Mouse (Mus musculus) kidney, embryonic 15.5 days (tissue): ENCODE measurements around the gene Slc35g1. TPM values are rescaled to one million over a fixed set of nuclear protein-coding genes. Genes with fewer than 3 reads are reported as not detected.

Experiments used
- ATAC-seq: fragments of 200-750 bp; cut with Nextera tagmentation; replicated peaks from 2 replicates; pipeline ENCODE4 v1.8.0; 2017; ENCODE audit warnings: moderate TSS enrichment; ENCODE audit not compliant: low FRiP score
- H3K27ac ChIP-seq: fragments of 300-500 bp; sonication (generic); 2 replicates; pipeline ENCODE4 v1.5.1; 2015; ENCODE audit warnings: mild to moderate bottlenecking, inconsistent platforms
- H3K27me3 ChIP-seq: fragments of 300-500 bp; sonication (generic); 2 replicates; pipeline ENCODE4 v1.6.1; 2015; ENCODE audit warnings: inconsistent platforms
- H3K36me3 ChIP-seq: fragments of 300-500 bp; sonication (generic); 2 replicates; pipeline ENCODE4 v1.6.1; 2015; ENCODE audit warnings: inconsistent platforms
- H3K4me1 ChIP-seq: fragments of 300-500 bp; sonication (generic); 2 replicates; pipeline ENCODE4 v1.6.1; 2015; ENCODE audit warnings: inconsistent platforms
- H3K4me2 ChIP-seq: fragments of 300-500 bp; sonication (generic); 2 replicates; pipeline ENCODE4 v1.6.1; 2015; ENCODE audit warnings: moderate library complexity, mild to moderate bottlenecking, inconsistent platforms
- H3K4me3 ChIP-seq: fragments of 300-500 bp; sonication (generic); replicated peaks from 2 replicates; pipeline ENCODE4 v1.5.1; 2015; ENCODE audit warnings: mild to moderate bottlenecking, inconsistent platforms
- H3K9ac ChIP-seq: fragments of 300-500 bp; sonication (generic); 2 replicates; pipeline ENCODE4 v1.6.1; 2015; ENCODE audit warnings: mild to moderate bottlenecking, inconsistent platforms
- H3K9me3 ChIP-seq: fragments of 300-500 bp; sonication (generic); replicated peaks from 2 replicates; pipeline ENCODE4 v1.6.1; 2016; ENCODE audit warnings: inconsistent platforms
- WGBS: fragments of 180-500 bp; shearing (Covaris S2); methylation state at CpG from one replicate; pipeline ENCODE4 v1.1.7; 2015; ENCODE audit warnings: mixed read lengths; 5-methylcytosine and 5-hydroxymethylcytosine counted together
- polyA plus RNA-seq: library from polyadenylated mRNA; unstranded; fragments of >200 nt; fragmentation: Nextera tagmentation; extraction: Ambion mirVana; gene quantifications from 2 replicates; pipeline ENCODE4 v1.2.1, GENCODE M21; 2015

The Slc35g1 gene
- polyA plus RNA-seq, 1 experiment from 2014 or later, result 6.6 TPM

DNA sequence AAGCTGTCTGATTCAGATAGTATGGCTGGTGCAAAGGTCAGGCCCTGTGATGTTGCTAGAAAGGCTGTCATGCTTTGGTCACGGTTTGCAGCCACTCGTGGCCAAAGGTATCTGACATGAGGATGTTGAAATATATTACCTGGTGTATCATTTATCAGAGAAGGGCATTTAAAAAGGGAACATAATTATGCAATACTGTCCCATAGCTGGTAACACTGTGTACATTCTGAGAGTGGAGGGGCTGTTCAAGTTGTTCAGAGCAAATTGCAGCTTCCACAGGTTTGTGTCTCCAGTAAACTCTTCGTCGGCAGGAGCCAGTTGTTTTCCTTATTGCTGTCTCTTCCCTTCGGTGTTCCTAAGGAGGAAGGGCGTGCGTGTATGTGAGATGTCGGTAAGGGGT, 3.2 kb downstream of the Slc35g1 start:
- H3K36me3 ChIP-seq, result peaks cover 6% of the 10 kb centered on the region
- H3K4me1 ChIP-seq, result peaks cover 14% of the 10 kb centered on the region; the same call in 1 of the 2 replicates
- no peak overlapping the region for H3K27ac ChIP-seq
- H3K9ac ChIP-seq, result no peak overlapping the region
- ATAC-seq, result no peak
- no peaks in the 10 kb centered on the region for H3K9me3 ChIP-seq
- no peaks in the 10 kb centered on the region for H3K27me3 ChIP-seq
- 73% methylated on average over 8 of the region's 8 CpGs for WGBS
- H3K4me3 ChIP-seq, result no peak overlapping the region
- H3K4me2 ChIP-seq, result no peak overlapping the region

DNA sequence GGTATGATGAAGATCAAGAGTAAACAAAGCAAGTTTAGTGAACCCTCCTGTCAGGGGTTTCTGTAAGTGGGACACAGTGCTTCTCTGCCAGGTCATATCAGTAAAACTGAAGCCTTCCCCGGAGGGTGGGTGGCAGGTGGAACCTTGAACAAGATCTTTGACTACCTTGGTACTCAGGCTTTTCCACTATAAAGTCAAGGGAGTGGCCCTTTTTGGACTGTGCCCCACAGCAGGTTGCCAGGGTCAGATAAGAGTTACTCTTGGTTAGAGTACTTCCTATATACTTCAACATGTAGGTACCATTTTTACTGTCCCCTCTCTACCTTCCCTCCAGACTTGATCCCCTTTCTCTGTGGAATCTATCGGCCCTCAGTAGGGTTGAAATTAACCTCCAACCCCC, 5.1 kb downstream of the Slc35g1 start:
- ATAC-seq, result no peak
- WGBS, result 83% methylated on average over 2 of the region's 2 CpGs

DNA sequence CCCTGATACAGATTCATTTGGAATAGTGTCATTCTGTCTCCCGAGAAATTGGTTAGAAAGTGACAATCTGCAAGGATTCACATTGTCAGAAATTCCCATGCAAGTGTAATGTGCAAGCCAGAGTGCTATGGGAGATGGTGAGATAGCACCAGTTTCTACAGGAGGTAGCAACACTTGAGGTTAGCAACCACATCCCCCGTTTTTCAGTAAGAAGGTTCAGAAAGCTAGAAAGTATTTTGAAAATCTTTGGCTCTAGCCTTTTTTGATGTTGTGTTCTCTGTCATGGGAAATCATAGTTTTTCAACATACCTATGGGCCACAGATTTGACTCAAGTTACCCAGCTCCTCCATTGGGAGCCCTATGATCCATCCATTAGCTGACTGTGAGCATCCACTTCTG, 5.6 kb downstream of the Slc35g1 start:
- 86% methylated on average over 2 of the region's 2 CpGs for WGBS
- no peak overlapping the region for H3K4me2 ChIP-seq
- no peaks in the 10 kb centered on the region for H3K9me3 ChIP-seq
- no peak overlapping the region for H3K9ac ChIP-seq
- H3K4me3 ChIP-seq, result no peak overlapping the region
- no peak for ATAC-seq
- H3K4me1 ChIP-seq, result peaks cover 7% of the 10 kb centered on the region; the same call in 1 of the 2 replicates
- H3K27me3 ChIP-seq, result no peaks in the 10 kb centered on the region
- peaks cover 6% of the 10 kb centered on the region for H3K36me3 ChIP-seq
- H3K27ac ChIP-seq, result no peak overlapping the region

More for the DNA sequence above, 5.1 kb downstream of the Slc35g1 start:
- H3K9ac ChIP-seq, result no peak overlapping the region
- H3K4me1 ChIP-seq, result peaks cover 11% of the 10 kb centered on the region; the same call in 1 of the 2 replicates
- H3K4me3 ChIP-seq, result no peak overlapping the region
- H3K27ac ChIP-seq, result no peak overlapping the region
- H3K4me2 ChIP-seq, result no peak overlapping the region
- H3K36me3 ChIP-seq, result peaks cover 6% of the 10 kb centered on the region
- no peaks in the 10 kb centered on the region for H3K27me3 ChIP-seq
- no peaks in the 10 kb centered on the region for H3K9me3 ChIP-seq

DNA sequence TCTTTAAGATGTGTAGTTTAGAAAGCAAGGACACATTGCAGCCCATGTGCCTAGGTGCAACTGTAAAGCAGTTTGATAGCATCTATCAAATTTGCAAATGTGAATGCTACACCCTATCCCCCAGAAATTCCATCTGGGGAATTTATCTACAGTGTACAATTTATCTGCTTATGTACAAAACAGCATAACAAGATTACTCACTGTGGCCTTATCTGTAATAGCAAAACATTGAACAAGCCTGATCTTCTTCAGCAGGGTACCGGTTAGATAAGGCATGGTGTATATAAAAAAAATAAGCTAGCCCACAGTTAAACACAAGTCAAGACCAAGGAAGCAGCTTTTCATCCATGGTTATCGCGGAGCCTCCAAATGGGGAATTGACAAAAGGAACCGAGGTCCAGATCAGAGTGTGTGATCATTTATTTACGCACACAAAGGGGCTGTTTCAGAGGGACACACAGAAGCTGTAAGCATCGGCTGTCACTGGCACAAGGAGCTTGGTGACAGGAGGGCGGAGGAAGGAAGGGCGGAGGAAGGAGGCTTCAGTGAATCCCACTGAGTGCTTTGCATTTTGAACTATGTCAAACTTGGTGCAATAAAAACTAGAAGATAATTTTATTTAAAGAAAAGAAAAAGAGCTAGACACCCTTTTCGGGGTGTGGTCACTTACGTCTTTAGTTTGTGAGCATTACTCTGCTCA, 14.7 kb downstream of the Slc35g1 start:
- Histone ChIP-seq H3K27ac (no peak overlapping the region), H3K9me3 (no peaks in the 10 kb centered on the region), H3K9ac (no peak overlapping the region), H3K27me3 (no peaks in the 10 kb centered on the region), H3K4me2 (no peak overlapping the region), H3K4me1 (no peaks in the 10 kb centered on the region), H3K36me3 (no peaks in the 10 kb centered on the region), H3K4me3 (no peak overlapping the region)
- no peak for ATAC-seq
- 87% methylated on average over 10 of the region's 10 CpGs for WGBS

DNA sequence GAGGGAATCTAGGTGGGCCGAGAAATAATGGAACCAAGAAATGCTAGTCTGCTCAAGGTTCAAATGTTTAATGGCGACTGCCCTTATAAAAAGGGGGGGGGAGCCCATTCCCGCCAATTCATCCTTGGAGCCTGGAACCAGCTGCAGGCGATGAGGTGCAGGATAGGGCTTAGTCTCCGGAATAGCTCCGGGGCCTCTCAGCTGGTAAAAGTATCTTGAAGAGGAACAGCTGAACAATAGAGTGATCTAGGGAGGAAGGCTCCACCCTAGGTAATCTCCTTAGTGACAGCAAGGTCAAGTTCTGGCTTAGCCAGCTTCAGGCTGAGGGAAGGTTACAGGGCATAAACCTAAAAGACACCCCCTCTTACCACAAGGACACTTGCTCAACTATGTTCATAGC, 18.1 kb downstream of the Slc35g1 start:
- 88% methylated on average over 6 of the region's 6 CpGs for WGBS
- Histone ChIP-seq H3K4me2 (no peak overlapping the region), H3K4me3 (no peak overlapping the region), H3K9ac (no peak overlapping the region), H3K4me1 (no peaks in the 10 kb centered on the region), H3K36me3 (no peaks in the 10 kb centered on the region), H3K9me3 (no peaks in the 10 kb centered on the region), H3K27ac (no peak overlapping the region), H3K27me3 (no peaks in the 10 kb centered on the region)
- no peak for ATAC-seq

DNA sequence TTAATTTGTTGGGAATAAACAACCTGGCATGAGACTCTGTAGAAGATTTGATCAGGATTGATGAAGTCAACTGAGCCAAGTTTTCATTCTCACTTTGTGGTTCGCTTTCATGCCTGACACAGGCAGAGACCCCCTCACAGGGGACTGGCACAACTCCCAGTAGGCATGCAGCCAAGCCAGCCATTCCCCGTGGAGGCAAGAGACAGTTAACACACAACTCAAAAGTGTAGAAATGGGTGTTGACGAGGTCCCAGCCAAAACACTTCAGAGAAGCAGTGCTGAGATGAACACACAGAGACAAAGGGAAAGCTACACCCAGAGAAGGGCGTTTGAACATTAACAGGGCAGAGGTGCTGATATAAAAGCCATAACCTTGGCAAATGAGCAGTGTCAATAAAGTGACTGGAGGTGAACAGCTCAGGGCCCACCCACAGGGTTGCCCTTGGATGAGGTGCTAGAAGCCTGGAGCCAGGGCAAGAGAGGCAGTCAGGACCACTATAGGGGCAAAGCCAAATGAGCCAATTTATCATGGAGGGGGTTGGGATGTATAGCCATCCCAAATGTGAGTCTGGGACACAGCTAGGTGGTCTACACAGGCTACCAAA, 23.1 kb downstream of the Slc35g1 start:
- Histone ChIP-seq H3K9ac (no peak overlapping the region), H3K4me3 (no peak overlapping the region), H3K4me1 (no peaks in the 10 kb centered on the region), H3K9me3 (no peaks in the 10 kb centered on the region), H3K27ac (no peak overlapping the region), H3K36me3 (no peaks in the 10 kb centered on the region), H3K4me2 (no peak overlapping the region), H3K27me3 (no peaks in the 10 kb centered on the region)
- 61% methylated on average over 4 of the region's 4 CpGs for WGBS
- ATAC-seq, result no peak

DNA sequence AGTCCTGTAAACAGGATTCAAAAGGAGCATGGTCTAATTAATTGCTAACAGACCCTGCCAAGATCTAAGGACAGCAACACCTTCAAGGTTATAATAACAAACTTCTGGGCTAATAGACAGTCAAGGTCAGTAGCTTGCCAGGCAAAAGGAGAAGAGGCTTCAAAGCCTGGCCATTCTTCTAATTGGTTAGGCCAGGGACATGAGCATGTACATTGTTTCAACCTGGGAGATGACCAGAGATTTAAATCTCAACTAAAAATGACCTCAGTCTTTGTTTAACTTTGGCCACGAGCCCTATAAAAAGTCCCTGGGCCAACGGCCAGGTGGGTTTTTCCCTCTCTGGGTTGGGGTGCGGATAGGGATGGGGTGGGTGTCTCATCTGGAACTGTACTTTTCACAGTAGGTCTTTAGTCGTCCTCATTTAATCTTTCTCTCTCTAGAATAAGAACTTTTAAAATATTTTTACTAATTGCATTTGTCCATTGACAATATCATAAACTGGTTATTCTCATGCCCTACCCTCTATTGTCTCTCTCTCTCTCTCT, 25.0 kb downstream of the Slc35g1 start:
- Histone ChIP-seq H3K4me3 (no peak overlapping the region), H3K27me3 (no peaks in the 10 kb centered on the region), H3K9me3 (no peaks in the 10 kb centered on the region), H3K36me3 (no peaks in the 10 kb centered on the region), H3K4me2 (no peak overlapping the region), H3K4me1 (no peaks in the 10 kb centered on the region), H3K9ac (no peak overlapping the region), H3K27ac (no peak overlapping the region)
- no peak for ATAC-seq
- WGBS, result 59% methylated on average over 4 of the region's 4 CpGs

DNA sequence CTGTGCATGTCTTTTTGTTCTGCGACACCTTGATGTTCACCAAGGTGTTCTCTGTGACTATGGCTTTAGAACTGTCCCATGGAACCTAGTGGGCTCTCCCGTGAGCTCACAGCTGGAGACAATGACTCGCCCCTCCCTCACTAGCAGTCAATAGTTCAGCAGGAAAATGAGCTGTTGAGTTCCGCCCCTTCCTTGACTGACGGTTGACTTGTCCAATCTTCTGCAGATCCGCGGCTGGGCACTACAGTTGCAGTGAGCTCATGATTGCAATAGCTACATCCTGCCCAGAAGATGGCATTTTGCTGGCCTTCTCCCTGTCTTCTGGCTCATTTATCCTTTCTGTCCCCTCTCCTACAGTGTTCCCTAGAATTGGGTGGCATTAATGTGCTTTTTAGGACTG, 25.7 kb downstream of the Slc35g1 start:
- WGBS, result 64% methylated on average over 7 of the region's 7 CpGs
- no peak for ATAC-seq

DNA sequence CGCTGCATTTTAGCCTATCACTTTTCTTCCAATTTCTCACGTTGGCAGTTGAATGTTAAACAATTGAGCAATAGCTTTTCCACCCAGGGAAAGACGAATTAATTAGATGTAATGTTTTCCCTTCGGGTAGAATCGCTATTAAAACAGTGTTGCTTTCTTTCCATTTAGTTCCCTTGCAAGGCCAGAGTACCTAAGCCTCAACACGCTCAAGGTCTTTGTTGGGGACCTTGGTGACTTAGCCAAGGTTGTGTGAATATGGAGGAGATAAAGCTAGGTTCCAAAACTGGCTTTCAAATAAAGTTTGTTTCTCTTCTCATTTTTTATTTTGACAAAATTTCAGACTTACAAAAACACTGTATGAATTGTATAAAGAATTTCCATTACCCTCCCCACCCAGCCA, 27.1 kb downstream of the Slc35g1 start:
- Histone ChIP-seq H3K4me2 (no peak overlapping the region), H3K9ac (no peak overlapping the region), H3K4me1 (no peaks in the 10 kb centered on the region), H3K27ac (no peak overlapping the region), H3K9me3 (no peaks in the 10 kb centered on the region), H3K27me3 (no peaks in the 10 kb centered on the region), H3K4me3 (no peak overlapping the region), H3K36me3 (no peaks in the 10 kb centered on the region)
- no peak for ATAC-seq
- WGBS, result 51% methylated on average over 6 of the region's 6 CpGs

More for the DNA sequence above, 25.7 kb downstream of the Slc35g1 start:
- Histone ChIP-seq H3K9ac (no peak overlapping the region), H3K9me3 (no peaks in the 10 kb centered on the region), H3K4me1 (no peaks in the 10 kb centered on the region), H3K4me2 (no peak overlapping the region), H3K36me3 (no peaks in the 10 kb centered on the region), H3K4me3 (no peak overlapping the region), H3K27ac (no peak overlapping the region), H3K27me3 (no peaks in the 10 kb centered on the region)

DNA sequence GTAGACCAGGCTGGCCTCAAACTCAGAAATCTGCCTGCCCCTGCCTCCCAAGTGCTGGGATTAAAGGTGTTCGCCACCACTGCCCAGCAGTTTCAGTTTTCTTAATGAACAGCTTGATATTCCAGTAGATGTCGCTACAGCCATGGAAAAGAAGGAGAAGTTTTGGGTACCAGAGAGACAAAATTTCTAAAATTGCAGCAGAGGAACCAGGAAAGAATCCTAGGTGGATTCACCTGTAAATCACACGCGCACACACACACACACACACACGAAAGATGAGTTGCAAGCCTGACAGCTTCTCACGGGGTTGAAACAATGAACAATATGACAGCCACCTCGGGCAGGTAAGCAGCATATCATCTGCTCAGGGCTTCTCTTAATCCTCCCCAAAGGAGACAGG, 28.1 kb downstream of the Slc35g1 start:
- no peak overlapping the region for H3K4me2 ChIP-seq
- 39% methylated on average over 7 of the region's 7 CpGs for WGBS

DNA sequence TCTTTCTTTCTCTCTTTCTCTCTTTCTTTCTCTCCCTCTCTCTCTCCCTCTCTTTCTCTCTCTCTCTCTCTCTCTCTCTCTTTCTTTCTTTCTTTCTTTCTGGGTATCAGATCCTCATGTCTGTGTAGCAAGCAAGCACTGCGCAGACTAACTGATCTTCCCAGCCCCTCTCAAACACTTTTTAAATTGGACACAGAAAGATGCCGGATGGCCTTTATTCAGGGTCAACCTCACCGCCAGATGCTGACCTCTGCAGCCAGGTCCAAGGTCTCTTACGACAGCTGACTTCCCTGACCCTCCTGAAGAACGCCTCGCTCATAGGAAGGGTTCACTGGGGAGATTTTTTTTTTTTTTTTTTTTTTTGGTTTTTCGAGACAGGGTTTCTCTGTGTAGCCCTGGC, 28.8 kb downstream of the Slc35g1 start:
- ATAC-seq, result no peak
- H3K36me3 ChIP-seq, result no peaks in the 10 kb centered on the region

More for the DNA sequence above, 28.1 kb downstream of the Slc35g1 start:
- no peak overlapping the region for H3K27ac ChIP-seq
- H3K9ac ChIP-seq, result no peak overlapping the region
- no peaks in the 10 kb centered on the region for H3K9me3 ChIP-seq
- ATAC-seq, result no peak
- no peaks in the 10 kb centered on the region for H3K4me1 ChIP-seq
- H3K36me3 ChIP-seq, result no peaks in the 10 kb centered on the region
- H3K4me3 ChIP-seq, result no peak overlapping the region
- no peaks in the 10 kb centered on the region for H3K27me3 ChIP-seq

DNA sequence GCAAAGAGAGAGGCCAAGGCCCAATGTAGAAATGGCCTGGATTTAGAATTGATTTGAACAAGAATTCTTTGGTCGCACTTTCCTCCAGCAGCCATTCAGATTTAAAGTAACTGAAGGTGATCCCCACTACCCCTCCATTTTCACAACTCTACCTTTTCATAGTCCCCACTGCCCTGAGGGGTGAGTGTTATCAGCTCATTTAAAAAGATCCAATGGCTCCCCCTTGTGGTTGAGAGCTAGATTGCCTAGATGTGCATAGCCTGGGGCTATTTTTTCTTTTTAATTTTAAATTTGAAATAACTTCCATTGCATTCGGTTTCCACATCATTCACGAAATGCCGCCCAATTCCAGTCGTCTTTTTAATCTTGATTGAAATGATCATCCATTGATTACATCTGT, 33.5 kb downstream of the Slc35g1 start:
- Histone ChIP-seq H3K36me3 (no peaks in the 10 kb centered on the region), H3K4me3 (no peak overlapping the region), H3K4me2 (no peak overlapping the region), H3K27me3 (no peaks in the 10 kb centered on the region; the same call in 1 of the 2 replicates), H3K27ac (no peak overlapping the region), H3K4me1 (no peaks in the 10 kb centered on the region), H3K9me3 (no peaks in the 10 kb centered on the region), H3K9ac (no peak overlapping the region)
- ATAC-seq, result no peak
- 50% methylated on average over 5 of the region's 5 CpGs for WGBS

More for the DNA sequence above, 28.8 kb downstream of the Slc35g1 start:
- Histone ChIP-seq H3K27me3 (no peaks in the 10 kb centered on the region), H3K4me1 (no peaks in the 10 kb centered on the region), H3K4me3 (no peak overlapping the region), H3K4me2 (no peak overlapping the region), H3K9me3 (no peaks in the 10 kb centered on the region), H3K27ac (no peak overlapping the region), H3K9ac (no peak overlapping the region)
- WGBS, result 84% methylated on average over 7 of the region's 7 CpGs
